ENCODE assay signal across 21 mouse cellular contexts in genomic region chr1:180884484-180884883, GRCm38 (mm10). TPM values are rescaled to one million over a fixed set of nuclear protein-coding genes. Genes with fewer than 3 reads are reported as not detected.
A peak's percentile ranks its signal among the peaks of the same experiment; 100 is the strongest.
DNase-seq lines count a peak whose midpoint lies in the region; ATAC-seq and TF ChIP-seq lines count a peak whose summit lies in the region.
"Had no signal": no experiment of that assay in that cellular context is flagged by ENCODE, and none has a peak within 500 bp of the region (broad histone marks: within the 10 kb centered on the region; RNA-seq: fewer than 3 reads in every experiment).

No protein-coding gene starts in this region.

- TF ChIP-seq EP300 in lung, postnatal 0 days (IDR thresholded peaks at IDR 0.05) = no peak

- no peak overlapping the region for H3K9ac ChIP-seq in lung, postnatal 0 days (replicated peaks; ENCODE audit: low read depth)
- H3K9ac ChIP-seq: forebrain, embryonic 13.5 days; hindbrain, embryonic 14.5 days; midbrain, embryonic 15.5 days; neural tube, embryonic 12.5 days had no signal

- H3K4me3 ChIP-seq in E14TG2a.4 (replicated peaks; ENCODE audit: low read length) = peak overlapping the region; percentile 62
- H3K4me3 ChIP-seq in limb, embryonic 10.5 days = no peak overlapping the region
- no peak overlapping the region for H3K4me3 ChIP-seq in lung, postnatal 0 days (ENCODE audit: low read depth, low read length)
- H3K4me3 ChIP-seq: forebrain, embryonic 13.5 days; midbrain, embryonic 15.5 days; neural tube, embryonic 12.5 days had no signal

- no peaks in the 10 kb centered on the region for H3K9me3 ChIP-seq in E14TG2a.4 (ENCODE audit: low read length)
- no peaks in the 10 kb centered on the region for H3K9me3 ChIP-seq in limb, embryonic 10.5 days (replicated peaks)
- H3K9me3 ChIP-seq in lung, postnatal 0 days (ENCODE audit: low read length) = no peaks in the 10 kb centered on the region
- H3K9me3 ChIP-seq: forebrain, embryonic 13.5 days; G1E; midbrain, embryonic 15.5 days; neural tube, embryonic 12.5 days had no signal

- H3K27ac ChIP-seq in limb, embryonic 10.5 days = no peak overlapping the region
- H3K27ac ChIP-seq in lung, postnatal 0 days (ENCODE audit: low read length) = no peak overlapping the region
- H3K27ac ChIP-seq: forebrain, embryonic 13.5 days; hindbrain, embryonic 14.5 days; midbrain, embryonic 15.5 days; neural tube, embryonic 12.5 days had no signal

- H3K4me2 ChIP-seq in lung, postnatal 0 days (replicated peaks; ENCODE audit: low read depth, low read length) = no peak overlapping the region
- H3K4me2 ChIP-seq: forebrain, embryonic 13.5 days; hindbrain, embryonic 14.5 days; midbrain, embryonic 15.5 days; neural tube, embryonic 12.5 days had no signal

- no peaks in the 10 kb centered on the region for H3K27me3 ChIP-seq in E14TG2a.4 (ENCODE audit: insufficient read depth, low read length)
- 0 out of 2 replicates have a peak, but pooled peaks cover 13% of the 10 kb centered on the region for H3K27me3 ChIP-seq in limb, embryonic 10.5 days (ENCODE audit: low read depth, poor library complexity, severe bottlenecking)
- H3K27me3 ChIP-seq in lung, postnatal 0 days (replicated peaks; ENCODE audit: insufficient read depth, low read length) = no peaks in the 10 kb centered on the region
- H3K27me3 ChIP-seq: forebrain, embryonic 13.5 days; neural tube, embryonic 12.5 days had no signal

- no peak for TF ChIP-seq CTCF in E14TG2a.4 (conservative IDR thresholded peaks at IDR 0.05; ENCODE audit: low read length)
- TF ChIP-seq CTCF in lung, postnatal 0 days (IDR thresholded peaks at IDR 0.05) = no peak

- peaks cover 63% of the 10 kb centered on the region for H3K4me1 ChIP-seq in E14TG2a.4 (replicated peaks; ENCODE audit: low read depth, low read length)
- H3K4me1 ChIP-seq in limb, embryonic 10.5 days = peaks cover 27% of the 10 kb centered on the region
- H3K4me1 ChIP-seq in lung, postnatal 0 days (ENCODE audit: insufficient read depth, low read depth, low read length) = peaks cover 5% of the 10 kb centered on the region; the same call in 1 of the 2 replicates

- no peaks in the 10 kb centered on the region for H3K36me3 ChIP-seq in E14TG2a.4 (ENCODE audit: insufficient read depth, low read length)
- H3K36me3 ChIP-seq in limb, embryonic 10.5 days = no peaks in the 10 kb centered on the region
- H3K36me3 ChIP-seq in lung, postnatal 0 days (ENCODE audit: insufficient read depth, low read length) = no peaks in the 10 kb centered on the region
- H3K36me3 ChIP-seq: G1E; midbrain, embryonic 15.5 days; neural tube, embryonic 12.5 days had no signal

- 84% methylated on average over 9 of the region's 9 CpGs for WGBS in limb, embryonic 10.5 days
- 68% methylated on average over 9 of the region's 9 CpGs for WGBS in lung, postnatal 0 days

- peak; percentile 29 to 40 for DNase-seq in B cell, adult 2 months
- DNase-seq in thymus, postnatal 10 days (ENCODE audit: low spot score in 2 of 2) = peak; percentile 52 to 53
- no peak for DNase-seq in limb, embryonic 10.5 days (ENCODE audit: low spot score)
- DNase-seq in lung, postnatal 0 days (ENCODE audit: low spot score) = no peak
- no peak for DNase-seq in urinary bladder, postnatal 10 days (ENCODE audit: low spot score)
- DNase-seq: adrenal gland, adult 8-10 months; cerebellum, adult 8-10 months; embryo, embryonic 11 days; heart, adult 11 months; kidney, adult 8-10 months; layer of hippocampus, postnatal 36 days; left cerebral cortex, postnatal 4 days; lung, adult 18-20 months had no signal

- peak; percentile 45 for ATAC-seq in megakaryocyte, adult 5-6 weeks (ENCODE audit: poor library complexity, severe bottlenecking)
- no peak for ATAC-seq in lung, postnatal 0 days
- ATAC-seq: forebrain, embryonic 13.5 days; midbrain, embryonic 15.5 days had no signal

RNA-seq across cellular contexts. Expression of gene Lefty2, which starts 8.4 kb away (rescaled TPM):
- not detected in 2 replicates for total RNA-seq in megakaryocyte, adult 5-6 weeks (2015)
- not detected in 2 replicates for total RNA-seq in megakaryocyte, adult 5-6 weeks (2017)
- not detected in 2 replicates for polyA plus RNA-seq in limb, embryonic 10.5 days (2016; fragmentation: Nextera tagmentation; extraction: Ambion mirVana)
- 0.16 TPM in 1 of 2 replicates, not detected in the other for polyA plus RNA-seq in lung, postnatal 0 days (2015; fragmentation: Nextera tagmentation; extraction: Ambion mirVana)
- polyA plus RNA-seq: G1E; neural tube, embryonic 12.5 days; small intestine, adult 2 months had no signal

RNA-seq across cellular contexts. Expression of gene Pycr2, which starts 19.6 kb away (rescaled TPM):
- total RNA-seq in megakaryocyte, adult 5-6 weeks (2015) = 14.5 and 16.4 TPM in 2 replicates
- total RNA-seq in megakaryocyte, adult 5-6 weeks (2017) = 17.3 and 19.6 TPM in 2 replicates
- polyA plus RNA-seq in limb, embryonic 10.5 days (2016; fragmentation: Nextera tagmentation; extraction: Ambion mirVana) = 163 and 166 TPM in 2 replicates
- polyA plus RNA-seq in lung, postnatal 0 days (2015; fragmentation: Nextera tagmentation; extraction: Ambion mirVana) = 51.9 and 57.5 TPM in 2 replicates

RNA-seq across cellular contexts. Expression of gene Sde2, which starts 33.6 kb away (rescaled TPM):
- total RNA-seq in megakaryocyte, adult 5-6 weeks (2015) = 18.1 and 21.1 TPM in 2 replicates
- 24.8 and 34.9 TPM in 2 replicates for total RNA-seq in megakaryocyte, adult 5-6 weeks (2017)
- polyA plus RNA-seq in limb, embryonic 10.5 days (2016; fragmentation: Nextera tagmentation; extraction: Ambion mirVana) = 46.7 and 50.8 TPM in 2 replicates
- polyA plus RNA-seq in lung, postnatal 0 days (2015; fragmentation: Nextera tagmentation; extraction: Ambion mirVana) = 21.2 and 22.6 TPM in 2 replicates

RNA-seq across cellular contexts. Expression of gene Lefty1, which starts 50.3 kb away (rescaled TPM):
- 0.60 and 1.5 TPM in 2 replicates for total RNA-seq in megakaryocyte, adult 5-6 weeks (2015)
- 0.29 and 0.98 TPM in 2 replicates for total RNA-seq in megakaryocyte, adult 5-6 weeks (2017)
- 0.23 and 0.33 TPM in 2 replicates for polyA plus RNA-seq in limb, embryonic 10.5 days (2016; fragmentation: Nextera tagmentation; extraction: Ambion mirVana)
- 1.1 and 2.1 TPM in 2 replicates for polyA plus RNA-seq in lung, postnatal 0 days (2015; fragmentation: Nextera tagmentation; extraction: Ambion mirVana)
- total RNA-seq: G1E had no signal
- polyA plus RNA-seq: forebrain, embryonic 13.5 days; G1E had no signal

RNA-seq across cellular contexts. Expression of gene Tmem63a, which starts 57.7 kb away (rescaled TPM):
- total RNA-seq in megakaryocyte, adult 5-6 weeks (2015) = 35.0 and 35.5 TPM in 2 replicates
- total RNA-seq in megakaryocyte, adult 5-6 weeks (2017) = 31.7 and 35.2 TPM in 2 replicates
- polyA plus RNA-seq in limb, embryonic 10.5 days (2016; fragmentation: Nextera tagmentation; extraction: Ambion mirVana) = 2.9 and 6.2 TPM in 2 replicates
- 22.7 and 25.1 TPM in 2 replicates for polyA plus RNA-seq in lung, postnatal 0 days (2015; fragmentation: Nextera tagmentation; extraction: Ambion mirVana)

Comparison
In these comparisons a context has a peak if more than half of its experiments do, and no peak if none do; other contexts are left out.
1. DNase-seq: peak in B cell, adult 2 months (2 of 2) and thymus, postnatal 10 days (2 of 2); none in limb, embryonic 10.5 days (single experiment), lung, postnatal 0 days (single experiment) and urinary bladder, postnatal 10 days (single experiment).